Mouse (Mus musculus) layer of hippocampus, adult 2 months (tissue): ENCODE results near the gene Lypd6. TPM values are rescaled to one million over a fixed set of nuclear protein-coding genes. Genes with fewer than 3 reads are reported as not detected.

Experiments
- DNase-seq, 2 experiments: peaks; one replicate each; pipeline ENCODE4 v3.0.0; 2022; ENCODE audit warnings: low spot score in 2 of 2
- H3K27ac ChIP-seq: fragments of 200-600 bp; 2 replicates; pipeline ENCODE4 v1.8.1; 2022
- H3K4me3 ChIP-seq: fragments of 200-600 bp; 2 replicates; pipeline ENCODE4 v1.8.1; 2022; ENCODE audit warnings: mild to moderate bottlenecking
- CTCF ChIP-seq: fragments of 200-600 bp; conservative IDR thresholded peaks from 2 replicates; pipeline ENCODE4 v1.8.1; 2022; ENCODE audit warnings: antibody characterized with exemption, mild to moderate bottlenecking, moderate library complexity
- long read RNA-seq, 2 experiments: library from polyadenylated mRNA; stranded (forward); transcript quantifications; one replicate each; pipeline ENCODE4 v2.0.0; 2021; ENCODE audit warnings: borderline mapping rate in 2 of 2
- total RNA-seq, 2 experiments: library from RNA; stranded (reverse); gene quantifications; 2 replicates each; pipeline ENCODE4 v1.2.3; 2021

The Lypd6 gene
- total RNA-seq: 10 to 100 TPM; 17.5 to 19.5 TPM
- long read RNA-seq, experiment 1, partial matches to known transcripts: 2 of 9 reads
- long read RNA-seq, experiment 1, other reads (novel, unspliced or antisense): 4 of 9 reads
- long read RNA-seq, experiment 2, transcript Lypd6-202 (5 exons, 3,495 nt): major isoform, 7 of 12 reads
- long read RNA-seq, experiment 2, partial matches to known transcripts: 0 of 12 reads
- long read RNA-seq, experiment 2, other reads (novel, unspliced or antisense): 5 of 12 reads

GRCm38 (mm10) chr2:50066246-50066967 lies at the start of gene Lypd6:
Lypd6 (plus strand) TSS chr2:50066429.
- Histone ChIP-seq H3K27ac (peak within 1 kb of the TSS; percentile 51; the same call in 1 of the 2 replicates), H3K4me3 (peak within 1 kb of the TSS; percentile 68)
- peak; percentile 29 to 47 for DNase-seq
- peak; percentile 41 for TF ChIP-seq CTCF

GRCm38 (mm10) chr2:50019477-50019876 lies 46.8 kb upstream of the Lypd6 start:
- DNase-seq: no peak
- no peak for TF ChIP-seq CTCF
- Histone ChIP-seq H3K27ac (no peak overlapping the region), H3K4me3 (no peak overlapping the region)

GRCm38 (mm10) chr2:50025549-50025948 lies 40.7 kb upstream of the Lypd6 start:
- no peak overlapping the region for H3K27ac ChIP-seq
- no peak for DNase-seq
- no peak overlapping the region for H3K4me3 ChIP-seq
- no peak for TF ChIP-seq CTCF

- Histone ChIP-seq H3K27ac (no peak overlapping the region), H3K4me3 (no peak overlapping the region)
- DNase-seq: no peak
- TF ChIP-seq CTCF: no peak
Observed at GRCm38 (mm10) chr2:50028930-50029329, 37.3 kb upstream of the Lypd6 start.

- no peak for TF ChIP-seq CTCF
- no peak overlapping the region for H3K27ac ChIP-seq
- H3K4me3 ChIP-seq: no peak overlapping the region
- no peak for DNase-seq
Observed at GRCm38 (mm10) chr2:50044170-50044870, 21.9 kb upstream of the Lypd6 start.

DNA sequence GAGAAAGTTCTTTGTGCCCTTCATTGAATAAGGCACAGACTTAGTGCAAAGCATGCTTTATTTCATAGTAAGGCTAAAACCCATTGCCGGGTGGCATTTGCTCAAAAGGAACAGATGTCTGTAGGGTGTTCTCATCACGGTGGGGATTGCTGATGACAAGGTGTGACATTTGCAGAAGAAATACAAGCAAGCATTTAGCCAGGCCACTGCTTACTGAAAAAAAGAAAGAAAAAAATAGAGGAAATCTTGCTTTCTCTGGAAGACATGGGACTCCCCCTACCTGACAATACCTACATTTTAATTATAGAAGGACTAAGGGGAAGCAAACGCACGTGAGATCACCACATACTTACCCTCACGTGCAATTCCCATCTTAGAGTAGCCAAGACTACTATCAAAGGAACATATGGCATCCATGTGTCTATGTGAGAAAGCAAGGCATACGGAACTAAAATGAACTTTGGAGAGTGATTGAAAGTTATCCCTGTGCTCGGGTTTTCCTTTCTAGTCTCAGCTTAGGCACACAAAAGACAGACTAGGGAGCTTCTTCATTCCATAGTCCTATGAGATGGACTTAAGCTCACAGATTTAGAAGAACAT lies 21.3 kb upstream of the Lypd6 start:
- TF ChIP-seq CTCF: no peak
- Histone ChIP-seq H3K4me3 (no peak overlapping the region), H3K27ac (no peak overlapping the region)
- DNase-seq: no peak

- Histone ChIP-seq H3K4me3 (no peak overlapping the region), H3K27ac (no peak overlapping the region)
- DNase-seq: no peak
- TF ChIP-seq CTCF: no peak
Observed at GRCm38 (mm10) chr2:50045841-50046240, 20.4 kb upstream of the Lypd6 start.

GRCm38 (mm10) chr2:50048442-50048841 lies 17.8 kb upstream of the Lypd6 start:
- no peak for TF ChIP-seq CTCF
- no peak overlapping the region for H3K4me3 ChIP-seq
- no peak overlapping the region for H3K27ac ChIP-seq
- DNase-seq: no peak

DNA sequence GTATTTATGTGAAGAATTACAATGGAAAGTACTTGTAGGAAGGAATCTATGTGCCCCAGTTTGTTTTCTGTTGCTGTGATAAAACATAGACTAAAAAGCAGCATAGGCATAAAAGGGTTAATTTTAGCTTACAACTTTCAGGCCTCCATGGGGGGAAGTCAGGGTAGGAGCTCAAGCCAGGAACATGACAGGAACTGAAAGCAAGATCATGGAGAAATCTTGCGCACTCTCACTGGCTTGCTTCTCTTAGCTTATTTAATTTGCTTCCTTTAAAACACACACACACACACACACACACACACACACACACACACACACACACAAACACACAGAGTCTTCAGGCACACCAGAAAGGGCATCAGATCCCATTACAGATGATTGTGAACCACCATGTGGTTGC lies 12.3 kb upstream of the Lypd6 start:
- H3K4me3 ChIP-seq: no peak overlapping the region
- TF ChIP-seq CTCF: no peak
- DNase-seq: no peak
- no peak overlapping the region for H3K27ac ChIP-seq

DNA sequence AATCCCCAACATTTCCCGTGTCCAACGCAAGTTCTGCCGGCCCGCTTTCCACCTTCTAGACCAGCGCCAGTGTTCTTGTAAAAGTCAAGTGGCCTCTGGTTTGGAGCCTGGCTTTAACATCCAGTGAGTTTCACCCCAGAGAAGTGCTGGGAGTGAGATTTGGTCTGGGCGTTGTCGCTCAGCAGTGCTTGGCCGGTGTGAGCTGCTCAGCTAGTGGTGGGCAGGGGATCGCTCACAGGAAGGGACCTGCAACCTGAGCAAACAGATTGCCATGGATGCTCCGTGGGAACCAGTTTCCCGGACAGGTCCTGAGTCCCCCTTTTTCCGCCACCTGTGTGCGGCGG lies 355 bp upstream of the Lypd6 start:
- Histone ChIP-seq H3K27ac (no peak overlapping the region), H3K4me3 (peak overlapping the region; percentile 68)
- no peak for DNase-seq
- TF ChIP-seq CTCF: no peak

- no peak for DNase-seq
- Histone ChIP-seq H3K4me3 (peak overlapping the region; percentile 68), H3K27ac (peak overlapping the region; percentile 51; the same call in 1 of the 2 replicates)
- no peak for TF ChIP-seq CTCF
Observed at GRCm38 (mm10) chr2:50066968-50067315, 713 bp downstream of the Lypd6 start.

- Histone ChIP-seq H3K27ac (no peak overlapping the region), H3K4me3 (no peak overlapping the region)
- DNase-seq: no peak
- TF ChIP-seq CTCF: no peak
Observed at GRCm38 (mm10) chr2:50069571-50070295, 3.5 kb downstream of the Lypd6 start.

GRCm38 (mm10) chr2:50072158-50072557 lies 5.9 kb downstream of the Lypd6 start:
- DNase-seq: no peak
- TF ChIP-seq CTCF: no peak
- H3K27ac ChIP-seq: no peak overlapping the region
- H3K4me3 ChIP-seq: no peak overlapping the region
